ENCODE assay signal across 10 mouse cellular contexts in the genomic region with DNA sequence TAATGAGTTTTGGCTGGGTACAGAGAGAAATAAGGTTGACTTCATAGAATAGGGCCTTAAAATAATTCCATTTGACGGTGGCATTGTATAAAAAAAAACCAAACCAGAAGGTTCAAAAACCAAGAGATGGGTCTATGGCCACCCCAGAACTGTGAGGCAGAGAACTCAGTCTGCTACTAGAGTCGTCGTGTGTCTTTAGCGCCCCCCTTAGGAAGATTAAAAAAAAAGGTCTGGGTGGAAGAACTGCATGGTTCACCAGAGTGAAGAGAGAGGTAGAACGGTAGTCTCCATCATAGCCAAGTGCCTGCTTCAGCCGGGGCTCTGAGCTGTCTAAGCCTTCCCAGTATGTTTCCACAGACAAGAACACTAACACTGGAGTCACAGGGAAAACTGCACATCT. TPM values are rescaled to one million over a fixed set of nuclear protein-coding genes. Genes with fewer than 3 reads are reported as not detected.
DNase-seq lines count a peak whose midpoint lies in the region; ATAC-seq and TF ChIP-seq lines count a peak whose summit lies in the region.
"Had no signal": no experiment of that assay in that cellular context is flagged by ENCODE, and none has a peak within 500 bp of the region (broad histone marks: within the 10 kb centered on the region; RNA-seq: fewer than 3 reads in every experiment).

No protein-coding gene starts in this region.

- 43% methylated on average over 6 of the region's 6 CpGs for WGBS in heart, adult 2 months
- 42% methylated on average over 6 of the region's 6 CpGs for WGBS in lung, postnatal 0 days
- 40% methylated on average over 6 of the region's 6 CpGs for WGBS in lung, adult 2 months

- DNase-seq in heart, adult 2 months, result no peak
- no peak for DNase-seq in heart, adult 11 months
- peak; percentile 70 for DNase-seq in lung, postnatal 0 days (ENCODE audit: low spot score)
- DNase-seq in lung, adult 2 months, result no peak
- peak; percentile 43 for DNase-seq in MEL (ENCODE audit: low read depth, low spot score)
- DNase-seq in urinary bladder, postnatal 4 days (ENCODE audit: low spot score in 2 of 2), result no peak
- DNase-seq: kidney, postnatal 25 days had no signal

- no peaks in the 10 kb centered on the region for H3K27me3 ChIP-seq in heart, adult 2 months (ENCODE audit: control insufficient read depth, insufficient read depth, low read length)
- no peaks in the 10 kb centered on the region for H3K27me3 ChIP-seq in lung, postnatal 0 days (replicated peaks; ENCODE audit: insufficient read depth, low read length)
- H3K27me3 ChIP-seq in MEL (ENCODE audit: control insufficient read depth in 1 of 2, insufficient read depth in 2 of 2, low read length in 2 of 2), result no peaks in the 10 kb centered on the region
- H3K27me3 ChIP-seq: forebrain, embryonic 15.5 days had no signal

- peaks cover 1% of the 10 kb centered on the region for H3K4me1 ChIP-seq in heart, adult 2 months (ENCODE audit: control insufficient read depth, insufficient read depth, low read length)
- H3K4me1 ChIP-seq in lung, postnatal 0 days (ENCODE audit: insufficient read depth, low read depth, low read length), result no peaks in the 10 kb centered on the region; the same call in none of the 2 replicates
- H3K4me1 ChIP-seq in lung, adult 2 months (ENCODE audit: control insufficient read depth, insufficient read depth, low read length), result peaks cover 6% of the 10 kb centered on the region; the same call in 1 of the 2 replicates
- H3K4me1 ChIP-seq in MEL (ENCODE audit: control insufficient read depth in 1 of 2, insufficient read depth in 2 of 2, low read length in 2 of 2), result no peaks in the 10 kb centered on the region

- no peaks in the 10 kb centered on the region for H3K36me3 ChIP-seq in heart, adult 2 months (ENCODE audit: control insufficient read depth, insufficient read depth, low read length)
- H3K36me3 ChIP-seq in lung, postnatal 0 days (ENCODE audit: insufficient read depth, low read length), result peaks cover 31% of the 10 kb centered on the region; the same call in 1 of the 2 replicates
- no peaks in the 10 kb centered on the region; a peak in 1 of 4 replicates for H3K36me3 ChIP-seq in MEL (ENCODE audit: control insufficient read depth in 1 of 2, insufficient read depth in 2 of 2, low read length in 2 of 2)

- no peaks in the 10 kb centered on the region for H3K9me3 ChIP-seq in lung, postnatal 0 days (ENCODE audit: low read length)
- no peaks in the 10 kb centered on the region for H3K9me3 ChIP-seq in MEL (replicated peaks; ENCODE audit: insufficient read depth, low read length)
- H3K9me3 ChIP-seq: forebrain, embryonic 15.5 days had no signal

- TF ChIP-seq RAD21 in MEL (IDR thresholded peaks at IDR 0.05; ENCODE audit: low read depth, low read length), result peak; percentile 57

- no peak overlapping the region for H3K4me3 ChIP-seq in heart, adult 2 months
- no peak overlapping the region for H3K4me3 ChIP-seq in lung, postnatal 0 days (ENCODE audit: low read depth, low read length)
- no peak overlapping the region for H3K4me3 ChIP-seq in lung, adult 2 months (replicated peaks; ENCODE audit: extremely low read depth, low read depth, low read length)
- no peak overlapping the region for H3K4me3 ChIP-seq in MEL (ENCODE audit: control insufficient read depth in 1 of 2, insufficient read depth in 1 of 2, low read depth in 2 of 2, low read length in 2 of 2)
- H3K4me3 ChIP-seq: forebrain, embryonic 15.5 days had no signal

- TF ChIP-seq EP300 in heart, adult 2 months (IDR thresholded peaks at IDR 0.05; ENCODE audit: insufficient read depth, low read depth, low read length), result no peak
- TF ChIP-seq EP300 in lung, postnatal 0 days (IDR thresholded peaks at IDR 0.05), result 0 out of 2 replicates have a peak, but pooled peaks have one; percentile 9
- TF ChIP-seq EP300 in MEL (IDR thresholded peaks at IDR 0.05; ENCODE audit: low read depth in 1 of 2, low read length in 2 of 2), result no peak

- intact Hi-C loops in heart, adult 2 months (cut with DNase I), result loop anchor here (1.0 to 5.0 kb wide), 2 partner anchors 56 to 134 kb away; no protein-coding TSS in a partner anchor

- no peak overlapping the region for H3K27ac ChIP-seq in heart, adult 2 months
- no peak overlapping the region for H3K27ac ChIP-seq in lung, postnatal 0 days (ENCODE audit: low read length)
- H3K27ac ChIP-seq in MEL (ENCODE audit: control insufficient read depth, low read depth, low read length), result no peak overlapping the region
- H3K27ac ChIP-seq: forebrain, embryonic 15.5 days; macrophage had no signal

- no peak overlapping the region for H3K4me2 ChIP-seq in lung, postnatal 0 days (replicated peaks; ENCODE audit: low read depth, low read length)
- H3K4me2 ChIP-seq: forebrain, embryonic 15.5 days had no signal

- peak; percentile 57 for TF ChIP-seq CTCF in heart, adult 2 months (IDR thresholded peaks at IDR 0.05)
- peak; percentile 61 for TF ChIP-seq CTCF in lung, postnatal 0 days (IDR thresholded peaks at IDR 0.05)
- no peak for TF ChIP-seq CTCF in lung, adult 2 months (IDR thresholded peaks at IDR 0.05; ENCODE audit: insufficient read depth, low read length)
- TF ChIP-seq CTCF in MEL (IDR thresholded peaks at IDR 0.05 in 2 of 3, conservative IDR thresholded peaks at IDR 0.05 in 1 of 3; ENCODE audit: control insufficient read depth in 1 of 3, insufficient read depth in 1 of 3, low read depth in 2 of 3, low read length in 3 of 3, poor library complexity in 1 of 3, severe bottlenecking in 1 of 3), result peak; percentile 13 to 54 (median 37); a peak in 5 of 6 replicates

- TF ChIP-seq POLR2A in heart, adult 2 months (IDR thresholded peaks at IDR 0.05; ENCODE audit: insufficient read depth, low read depth, low read length), result no peak
- TF ChIP-seq POLR2A in lung, adult 2 months (IDR thresholded peaks at IDR 0.05; ENCODE audit: borderline replicate concordance, extremely low read depth, low read depth, low read length), result no peak
- no peak for TF ChIP-seq POLR2A in MEL (IDR thresholded peaks at IDR 0.05; ENCODE audit: control insufficient read depth in 1 of 2, insufficient read depth in 1 of 2, low read depth in 1 of 2, low read length in 2 of 2, poor library complexity in 1 of 2)

- ATAC-seq in lung, postnatal 0 days, result 0 out of 2 replicates have a peak, but pooled peaks have one; percentile 20
- peak; percentile 55 for ATAC-seq in megakaryocyte progenitor cell, adult 5-6 weeks (replicated peaks; ENCODE audit: poor library complexity)
- ATAC-seq: forebrain, embryonic 15.5 days had no signal

- no peak overlapping the region for H3K9ac ChIP-seq in heart, adult 2 months (ENCODE audit: low read depth, low read length)
- H3K9ac ChIP-seq in lung, postnatal 0 days (replicated peaks; ENCODE audit: low read depth), result no peak overlapping the region
- no peak overlapping the region for H3K9ac ChIP-seq in MEL (ENCODE audit: control insufficient read depth, low read depth, low read length, poor library complexity, severe bottlenecking)
- H3K9ac ChIP-seq: forebrain, embryonic 15.5 days had no signal

- H3K79me2 ChIP-seq in heart, adult 2 months (replicated peaks; ENCODE audit: control insufficient read depth, insufficient read depth, low read length), result no peaks in the 10 kb centered on the region
- no peaks in the 10 kb centered on the region for H3K79me2 ChIP-seq in MEL (ENCODE audit: control insufficient read depth, insufficient read depth, low read length, poor library complexity)

TF ChIP-seq in MEL, 35 proteins besides CTCF, POLR2A, EP300 and RAD21:
- TF ChIP-seq SMC3 (IDR thresholded peaks at IDR 0.05; ENCODE audit: low read depth, low read length) (peak; percentile 41; the same call in 1 of the 2 replicates), ZC3H11A (IDR thresholded peaks at IDR 0.05; ENCODE audit: low read depth, low read length) (0 out of 2 replicates have a peak, but pooled peaks have one; percentile 3), KAT2A (conservative IDR thresholded peaks at IDR 0.05; ENCODE audit: low read depth, low read length) (no peak)

RNA-seq across cellular contexts. Expression of gene Atp11a, which starts 54.4 kb away (rescaled TPM):
- total RNA-seq in heart, adult 2 months (2021), result 10 to 100 TPM; 79.5 to 80.1 TPM
- 56.0 and 88.5 TPM in 2 replicates for polyA plus RNA-seq in heart, adult 2 months (2012; rRNA removed)
- 45.4 and 50.6 TPM in 2 replicates for polyA plus RNA-seq in lung, postnatal 0 days (2015; fragmentation: Nextera tagmentation; extraction: Ambion mirVana)
- 282 and 307 TPM in 2 replicates for polyA plus RNA-seq in lung, adult 2 months (2012; rRNA removed)
- total RNA-seq in MEL (2012; rRNA removed), result 20.4 and 20.9 TPM in 2 replicates
- polyA plus RNA-seq in MEL (2012; ENCODE audit: insufficient read depth in 1 of 2, insufficient read length in 2 of 2, low read depth in 1 of 2, low replicate concordance in 2 of 2, missing spikeins in 1 of 2), result 10 to 100 TPM in 1 of 2 experiments, not detected in 1; 39.7 TPM
- 14.5 and 17.1 TPM in 2 replicates for total RNA-seq in megakaryocyte progenitor cell, adult 5-6 weeks (2015)
- 15.9 and 16.0 TPM in 2 replicates for total RNA-seq in megakaryocyte progenitor cell, adult 5-6 weeks (2017)

Comparison
In these comparisons a context has a peak if more than half of its experiments do, and no peak if none do; other contexts are left out.
1. DNase-seq: peak in lung, postnatal 0 days (single experiment) and MEL (single experiment); none in heart, adult 2 months (0 of 2), heart, adult 11 months (single experiment), lung, adult 2 months (single experiment) and urinary bladder, postnatal 4 days (0 of 2).